Mouse (Mus musculus): ENCODE measurements at regions not wholly inside any gene's neighbourhood (a gene's known extent, or its start where the extent isn't known, plus 50 kb on each side); places are given as distances from the start of the nearest gene placed in this dataset.

DNA sequence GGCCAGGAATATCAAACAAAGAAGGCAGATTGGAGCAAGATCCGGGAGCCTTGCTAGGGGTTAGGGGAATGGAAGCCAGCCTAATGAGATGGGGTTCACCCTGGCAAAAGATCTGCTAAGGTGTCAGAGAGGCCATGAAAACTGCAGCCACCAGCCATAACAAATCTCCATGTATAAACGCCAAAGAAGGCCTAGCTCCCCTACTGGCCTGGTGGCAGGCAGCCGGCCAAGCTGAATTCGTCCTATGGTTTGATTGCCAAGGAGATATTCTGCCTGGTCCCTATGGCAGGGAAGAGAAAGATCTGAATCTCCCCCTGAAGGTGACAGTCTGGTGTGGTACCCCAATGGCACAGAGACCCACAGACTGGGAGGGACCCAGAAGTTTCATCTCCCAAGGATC, 104.8 kb upstream of the E030018B13Rik start:
- ChIA-PET POLR2A (interaction anchor here in 3 of 4 experiments (0.6 to 3.3 kb wide), 4 partner anchors 9 to 121 kb away, joined by 3 to 12 read pairs (median 4); no protein-coding TSS in a partner anchor), CTCF (no interaction called here)

DNA sequence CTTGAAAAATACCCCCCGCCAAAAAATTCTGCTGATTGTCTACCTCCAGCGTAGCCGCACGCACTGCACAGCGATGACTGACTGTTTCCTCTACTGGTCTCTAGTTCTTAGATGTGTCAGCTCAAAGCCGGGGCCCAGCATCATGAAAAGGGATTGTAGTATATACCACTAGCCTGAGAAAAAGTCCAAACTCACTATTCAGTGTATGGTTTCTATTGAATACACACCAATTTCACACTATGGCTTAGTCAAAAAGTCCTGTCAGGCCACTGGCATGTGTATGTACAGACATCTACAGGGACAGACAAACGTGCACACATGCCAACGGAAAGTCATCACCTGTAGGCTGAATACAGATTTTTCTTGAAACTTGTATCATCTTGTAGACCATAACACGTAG, 101.1 kb upstream of the E030018B13Rik start:
- ChIA-PET POLR2A (interaction anchor here in 1 of 4 experiments (1.7 kb wide), 1 partner anchor 13 kb away, joined by 7 read pairs; no protein-coding TSS in a partner anchor), CTCF (no interaction called here)

DNA sequence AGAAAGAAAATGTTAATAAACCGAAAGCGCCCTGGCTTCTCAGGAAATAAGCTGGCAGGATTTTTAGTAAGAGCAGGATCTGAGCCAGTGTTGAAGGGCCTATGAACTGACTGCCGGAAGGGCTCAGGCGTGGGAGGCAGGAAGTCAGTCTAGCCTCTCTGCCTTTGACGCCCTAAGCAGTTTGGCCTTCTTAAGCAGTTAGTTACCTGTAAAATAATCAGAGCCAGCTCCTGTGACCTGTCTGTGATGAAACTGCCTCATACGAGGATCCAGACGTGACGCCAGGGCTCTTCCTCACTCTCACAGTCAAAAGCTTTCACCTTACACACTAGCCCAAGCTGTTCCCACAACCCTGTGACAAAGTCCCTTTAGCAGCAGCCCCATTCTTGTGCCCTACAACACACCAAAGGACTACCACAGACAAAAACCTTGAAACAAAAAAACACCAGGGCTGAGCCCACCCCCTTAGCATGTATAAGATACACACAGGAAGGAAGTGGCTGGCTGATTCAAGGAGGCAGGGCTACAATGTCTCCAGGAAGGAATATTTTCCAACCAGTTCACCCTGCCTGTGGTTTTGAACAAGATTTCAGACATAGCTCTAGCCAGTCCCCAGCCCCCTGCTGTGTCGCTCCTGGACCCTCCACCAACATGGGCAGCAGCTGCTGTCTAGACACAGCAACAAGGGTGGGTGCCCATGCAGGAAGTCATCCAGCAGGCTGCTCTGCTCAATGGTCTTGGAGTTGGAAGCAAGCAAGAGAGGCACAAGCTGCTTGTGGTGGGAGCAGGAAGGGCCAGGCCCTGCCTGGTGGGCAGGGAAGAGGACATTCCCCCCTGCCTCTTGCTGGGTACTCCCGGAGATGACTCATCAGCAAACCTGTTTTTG, 100.4 kb upstream of the E030018B13Rik start:
- POLR2A ChIA-PET: interaction anchor here in 3 of 4 experiments (0.5 to 1.7 kb wide), 3 partner anchors 13 to 946 kb away, joined by 3 to 7 read pairs (median 4); no protein-coding TSS in a partner anchor

DNA sequence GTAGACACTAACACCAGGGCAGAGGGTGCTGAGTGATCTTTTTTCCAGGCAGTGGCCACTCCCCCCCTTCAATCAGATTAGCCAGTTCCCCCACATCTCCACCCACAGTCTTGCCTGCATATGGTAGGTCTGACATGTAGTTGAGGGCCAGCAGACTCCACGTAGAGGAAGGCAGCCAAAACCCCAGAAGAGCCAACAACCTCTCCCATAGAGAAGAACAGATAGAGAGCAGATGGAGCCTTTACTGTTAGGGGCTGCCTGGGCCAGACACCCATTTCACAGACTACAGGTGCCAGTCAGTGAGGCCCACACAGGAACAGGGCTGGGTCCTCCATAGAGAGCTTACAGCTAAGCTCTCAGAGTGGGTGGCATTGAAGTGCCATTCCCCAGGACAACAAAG, 99.2 kb upstream of the E030018B13Rik start:
- POLR2A ChIA-PET: interaction anchor here in 2 of 4 experiments (0.7 to 1.7 kb wide), 2 partner anchors 15 to 61 kb away, joined by 5 to 7 read pairs; no protein-coding TSS in a partner anchor

More for the DNA sequence above, 100.4 kb upstream of the E030018B13Rik start:
- CTCF ChIA-PET: interaction anchor here in 1 of 4 experiments (0.6 kb wide), 1 partner anchor 106 kb away, joined by 3 read pairs; no protein-coding TSS in a partner anchor

DNA sequence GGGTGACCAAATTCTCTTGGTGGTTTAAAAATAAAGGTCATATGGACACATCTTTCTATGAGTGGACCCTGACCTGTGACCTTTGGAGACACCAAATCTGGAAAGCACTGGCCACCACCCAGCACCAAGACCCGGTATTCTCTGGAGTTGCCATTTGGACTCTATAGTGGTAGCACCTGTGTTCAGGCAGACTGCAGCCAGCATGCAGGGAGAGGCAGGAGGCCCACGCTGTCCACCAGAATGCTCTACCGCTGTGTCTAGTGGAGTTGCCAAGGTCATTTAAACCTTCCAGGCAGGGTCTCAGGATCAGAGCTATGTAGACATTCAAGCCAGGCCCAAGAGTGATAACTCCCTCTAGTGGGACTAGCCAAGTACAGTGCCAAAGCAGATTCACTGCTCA, 98.6 kb upstream of the E030018B13Rik start:
- CTCF ChIA-PET: interaction anchor here in 2 of 4 experiments (1.2 to 1.4 kb wide), 2 partner anchors 15 to 64 kb away, joined by 3 to 5 read pairs; no protein-coding TSS in a partner anchor
- POLR2A ChIA-PET: interaction anchor here in 1 of 4 experiments (0.7 kb wide), 1 partner anchor 60 kb away, joined by 5 read pairs; no protein-coding TSS in a partner anchor

More for the DNA sequence above, 99.2 kb upstream of the E030018B13Rik start:
- CTCF ChIA-PET: interaction anchor here in 2 of 4 experiments (1.2 to 1.4 kb wide), 2 partner anchors 15 to 63 kb away, joined by 3 to 5 read pairs; no protein-coding TSS in a partner anchor

DNA sequence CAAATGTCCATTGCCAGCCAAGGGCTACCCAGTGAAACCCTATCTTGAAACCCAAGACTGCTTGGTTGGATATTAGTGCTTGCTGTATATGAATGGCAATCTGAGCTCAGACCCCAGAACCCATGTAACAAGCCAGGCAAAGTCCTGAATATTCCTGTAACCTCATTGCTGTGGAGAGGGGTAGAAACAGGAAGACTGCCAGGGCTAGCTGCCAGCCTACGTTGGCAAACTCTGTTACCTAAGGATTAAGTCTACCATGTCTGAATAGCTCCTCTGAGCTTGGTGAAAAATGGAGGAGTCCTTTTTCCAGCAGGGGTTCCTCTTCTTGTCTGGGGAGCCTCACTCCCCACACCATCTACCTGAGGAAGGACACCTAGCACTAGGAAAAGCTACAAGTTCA, 96.4 kb upstream of the E030018B13Rik start:
- CTCF ChIA-PET: interaction anchor here in 1 of 4 experiments (0.5 kb wide), 1 partner anchor 65 kb away, joined by 3 read pairs; no protein-coding TSS in a partner anchor
- POLR2A ChIA-PET: interaction anchor here in 2 of 4 experiments (0.6 to 1.0 kb wide), 2 partner anchors 24 to 83 kb away, joined by 3 to 4 read pairs; no protein-coding TSS in a partner anchor

DNA sequence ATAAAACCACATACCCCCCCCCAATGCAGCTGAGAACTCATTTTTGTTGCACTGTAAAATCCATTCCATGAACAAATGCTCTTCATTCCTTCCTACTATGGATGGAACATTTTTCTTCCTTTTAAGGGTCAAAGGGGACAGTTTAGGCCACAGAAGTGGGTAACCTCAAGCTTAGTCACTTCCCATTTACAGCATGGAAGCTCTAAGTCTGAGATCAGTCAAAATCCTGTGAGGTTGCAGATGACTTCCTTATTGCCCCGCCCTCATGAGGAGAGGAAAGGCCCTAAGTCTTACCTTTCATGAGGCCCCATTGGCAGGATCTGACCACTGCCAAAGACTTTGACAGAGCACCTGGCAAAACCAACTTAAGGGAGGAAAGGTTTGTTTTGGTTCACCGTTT, 94.7 kb upstream of the E030018B13Rik start:
- POLR2A ChIA-PET: interaction anchor here in 2 of 4 experiments (0.6 to 0.7 kb wide), 4 partner anchors 13 to 402 kb away, joined by 3 to 5 read pairs (median 4); no protein-coding TSS in a partner anchor

DNA sequence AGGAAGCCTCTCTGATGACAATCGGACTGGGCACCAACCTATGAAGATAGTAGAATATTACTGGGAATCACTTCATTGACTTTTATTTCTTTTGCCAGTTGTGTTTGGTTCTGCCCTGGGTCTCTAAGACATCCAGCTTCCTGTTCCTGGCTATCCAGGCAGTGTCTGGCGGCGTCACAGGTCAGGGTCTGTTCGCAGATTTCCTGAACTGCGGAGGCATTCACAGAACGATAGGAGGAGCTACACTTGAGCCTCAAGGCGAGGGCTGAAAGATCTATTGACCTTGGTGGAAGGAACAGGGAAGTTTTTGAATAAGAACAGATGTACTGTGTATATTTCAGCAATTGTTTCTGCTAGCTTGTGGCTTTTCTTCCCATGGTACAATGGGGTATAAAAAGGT, 92.6 kb upstream of the E030018B13Rik start:
- ChIA-PET POLR2A (interaction anchor here in 3 of 4 experiments (0.7 to 2.1 kb wide), 12 partner anchors 10 to 135 kb away, joined by 3 to 9 read pairs (median 3); no protein-coding TSS in a partner anchor), CTCF (interaction anchor here in 3 of 4 experiments (0.5 to 1.5 kb wide), 9 partner anchors 22 to 239 kb away, joined by 3 to 6 read pairs (median 3); no protein-coding TSS in a partner anchor)

More for the DNA sequence above, 94.7 kb upstream of the E030018B13Rik start:
- CTCF ChIA-PET: interaction anchor here in 2 of 4 experiments (0.5 to 0.6 kb wide), 2 partner anchors 66 to 343 kb away, joined by 3 to 4 read pairs; no protein-coding TSS in a partner anchor

DNA sequence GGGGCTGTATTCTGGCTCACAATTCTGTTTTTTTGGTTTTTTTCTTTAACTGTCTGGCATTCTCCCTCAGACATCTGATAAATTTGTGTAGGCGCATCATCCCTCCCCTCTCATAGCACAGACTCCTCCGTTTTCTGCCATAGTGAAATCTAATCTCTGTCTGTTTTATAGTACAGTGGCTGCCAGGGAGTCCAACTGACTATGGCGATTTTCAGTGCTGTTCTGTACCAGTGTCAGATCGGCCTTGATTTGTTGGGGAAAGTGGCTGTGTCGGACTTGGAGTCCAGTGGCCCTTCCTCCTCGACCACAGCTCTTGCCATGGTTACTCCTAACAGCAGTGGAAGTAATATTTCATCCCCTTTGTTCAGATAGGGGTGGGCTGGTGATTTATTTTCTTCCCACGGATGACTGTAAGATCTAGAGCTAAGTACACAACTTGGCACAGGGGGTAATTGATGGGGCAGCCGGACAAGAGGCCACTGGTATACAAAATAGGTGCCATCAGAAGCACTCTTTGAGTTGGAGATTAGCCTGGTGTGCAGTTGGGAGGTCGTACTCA, 87.2 kb upstream of the E030018B13Rik start:
- ChIA-PET CTCF (interaction anchor here in 1 of 4 experiments (0.6 kb wide), 1 partner anchor 73 kb away, joined by 3 read pairs; no protein-coding TSS in a partner anchor), POLR2A (interaction anchor here in 1 of 4 experiments (0.5 kb wide), 1 partner anchor 52 kb away, joined by 3 read pairs; no protein-coding TSS in a partner anchor)

DNA sequence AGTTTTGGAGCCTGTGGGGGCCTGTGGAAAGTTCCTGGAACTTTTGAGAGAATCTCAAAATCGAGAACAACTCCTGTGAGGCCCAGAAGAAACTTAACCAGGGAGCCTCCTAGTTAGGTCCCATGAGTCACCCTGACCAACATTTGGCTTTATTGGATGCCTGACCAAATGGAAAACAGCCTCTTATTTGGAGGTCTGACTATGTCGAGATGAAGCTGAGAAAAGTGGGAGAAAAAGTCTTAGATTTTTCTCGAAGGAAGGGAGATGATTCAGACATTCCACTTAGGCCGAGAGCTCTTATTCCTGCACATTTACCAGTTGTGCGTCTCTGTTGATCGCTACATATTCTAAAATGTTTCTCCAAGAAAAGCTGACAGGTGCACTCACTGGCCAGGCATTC, 83.0 kb upstream of the E030018B13Rik start:
- ChIA-PET CTCF (no interaction called here), POLR2A (interaction anchor here in 2 of 4 experiments (0.8 to 1.2 kb wide), 2 partner anchors 10 kb away, joined by 5 read pairs; no protein-coding TSS in a partner anchor)

DNA sequence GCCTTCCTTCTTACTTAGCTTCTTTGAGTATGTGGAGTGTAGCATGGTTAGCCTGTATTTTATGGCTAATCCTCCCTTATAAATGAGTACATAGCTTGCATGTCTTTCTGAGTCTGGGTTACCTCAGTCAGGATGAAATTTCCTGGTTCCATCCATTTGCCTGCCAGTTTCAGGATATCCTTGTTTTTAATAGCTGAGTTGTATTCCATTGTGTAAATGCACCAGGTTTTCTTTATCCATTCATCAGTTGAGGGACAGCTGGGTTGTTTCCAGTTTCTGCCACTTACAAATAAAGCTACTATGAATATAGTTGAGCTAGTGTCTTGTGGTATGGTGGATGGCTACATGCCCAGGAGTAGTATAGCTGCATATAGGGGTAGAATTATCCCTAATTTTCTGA, 80.7 kb upstream of the E030018B13Rik start:
- POLR2A ChIA-PET: interaction anchor here in 2 of 4 experiments (0.6 kb wide), 2 partner anchors 12 to 60 kb away, joined by 3 read pairs; no protein-coding TSS in a partner anchor

More for the DNA sequence above, 80.7 kb upstream of the E030018B13Rik start:
- CTCF ChIA-PET: interaction anchor here in 1 of 4 experiments (0.7 kb wide), 1 partner anchor 104 kb away, joined by 3 read pairs; no protein-coding TSS in a partner anchor

Data from embryonic stem cell, embryonic (primary cell).